Mouse (Mus musculus) gastrocnemius, adult 2 months (tissue): ENCODE data around the gene Pde4d. TPM values are rescaled to one million over a fixed set of nuclear protein-coding genes. Genes with fewer than 3 reads are reported as not detected.

Source experiments
- DNase-seq: peaks from one replicate; pipeline ENCODE4 v3.0.0; 2022
- H3K27ac ChIP-seq: fragments of 200-600 bp; 2 replicates; pipeline ENCODE4 v1.8.1; 2022; ENCODE audit warnings: mild to moderate bottlenecking
- H3K4me3 ChIP-seq: fragments of 200-600 bp; 2 replicates; pipeline ENCODE4 v1.8.1; 2022; ENCODE audit warnings: mild to moderate bottlenecking, moderate library complexity
- CTCF ChIP-seq: fragments of 200-600 bp; IDR thresholded peaks from 2 replicates; pipeline ENCODE4 v1.8.1; 2022; ENCODE audit warnings: antibody characterized with exemption, mild to moderate bottlenecking, moderate library complexity
- intact Hi-C: fragments of 180-260 bp; cut with DNase I; formaldehyde crosslinking; loops from one replicate; pipeline ENCODE4 v1.15.1; 2025
- total RNA-seq, 2 experiments: library from RNA; stranded (reverse); gene quantifications; 2 replicates each; pipeline ENCODE4 v1.2.3; 2021

The Pde4d gene
- total RNA-seq, 2 experiments from 2014 or later = 239 to 330 TPM

DNA sequence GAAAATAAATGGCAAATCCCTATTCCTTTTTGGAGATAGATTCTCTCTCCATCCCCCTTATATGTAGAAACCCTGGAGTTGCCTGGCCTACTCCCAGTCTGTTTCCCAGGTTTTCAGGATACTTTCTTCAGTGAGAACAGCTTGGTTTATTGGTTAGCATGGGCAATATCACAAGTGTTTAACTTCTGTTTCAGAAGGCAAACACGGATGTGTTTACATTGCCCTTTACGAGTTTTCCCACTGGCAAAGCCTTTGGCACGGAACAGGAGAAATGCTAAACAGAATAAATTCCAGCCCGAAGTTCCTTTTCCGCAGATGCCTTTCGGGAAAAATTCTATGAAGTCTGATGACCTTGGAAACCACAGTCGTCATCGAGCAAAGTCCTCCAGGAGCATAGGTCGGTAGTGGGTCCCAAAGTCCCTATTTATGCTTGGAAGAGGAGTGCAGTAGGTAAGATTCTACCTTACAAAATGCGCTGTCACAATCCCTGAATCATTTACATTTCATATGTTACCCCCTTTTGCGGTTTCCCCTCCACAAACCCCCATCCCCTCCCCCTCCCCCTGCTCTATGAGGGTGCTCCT, 1.3 kb upstream of the Pde4d start:
- no peak for TF ChIP-seq CTCF
- DNase-seq = no peak
- H3K27ac ChIP-seq = no peak overlapping the region
- H3K4me3 ChIP-seq = no peak overlapping the region
- intact Hi-C loops = no loop called here

DNA sequence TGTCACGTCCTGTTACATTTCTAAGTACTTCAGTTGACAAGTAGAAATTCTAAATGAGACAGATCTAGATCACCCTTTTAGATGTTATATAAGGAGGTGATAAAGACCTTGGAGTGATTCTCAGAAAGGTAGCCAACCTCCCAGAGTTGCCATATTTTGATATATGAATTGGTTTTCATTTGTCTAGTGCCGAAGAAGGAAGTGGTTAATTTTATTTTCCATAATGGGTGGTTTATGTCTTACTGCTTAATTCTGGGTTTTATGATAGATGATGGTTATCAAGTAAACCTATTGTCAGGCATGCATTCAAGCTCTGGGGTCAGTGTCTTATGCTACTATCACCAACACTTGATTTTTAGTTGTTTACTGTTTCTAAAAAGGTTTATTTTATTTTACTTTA, 1.4 kb downstream of the Pde4d start:
- no peak for DNase-seq
- H3K4me3 ChIP-seq = no peak overlapping the region
- intact Hi-C loops = no loop called here
- no peak overlapping the region for H3K27ac ChIP-seq
- TF ChIP-seq CTCF = no peak

- no peak overlapping the region for H3K27ac ChIP-seq
- no peak for DNase-seq
- TF ChIP-seq CTCF = no peak
- no peak overlapping the region for H3K4me3 ChIP-seq
- intact Hi-C loops = no loop called here
Observed at GRCm38 (mm10) chr13:108453064-108453919, 3.5 kb downstream of the Pde4d start.

GRCm38 (mm10) chr13:108462518-108462917, 12.8 kb downstream of the Pde4d start:
- no peak for TF ChIP-seq CTCF
- no peak overlapping the region for H3K4me3 ChIP-seq
- H3K27ac ChIP-seq = no peak overlapping the region
- no peak for DNase-seq
- intact Hi-C loops = no loop called here

- no peak for TF ChIP-seq CTCF
- no peak overlapping the region for H3K27ac ChIP-seq
- intact Hi-C loops = no loop called here
- H3K4me3 ChIP-seq = no peak overlapping the region
- DNase-seq = no peak
Observed at GRCm38 (mm10) chr13:108465755-108466154, 16.0 kb downstream of the Pde4d start.

- intact Hi-C loops = no loop called here
- no peak for TF ChIP-seq CTCF
- DNase-seq = no peak
Observed at GRCm38 (mm10) chr13:108467046-108467445, 17.3 kb downstream of the Pde4d start.

GRCm38 (mm10) chr13:108480451-108480850, 30.7 kb downstream of the Pde4d start:
- TF ChIP-seq CTCF = no peak
- Histone ChIP-seq H3K27ac (no peak overlapping the region), H3K4me3 (no peak overlapping the region)
- DNase-seq = no peak
- intact Hi-C loops = no loop called here

More at GRCm38 (mm10) chr13:108467046-108467445, 17.3 kb downstream of the Pde4d start:
- H3K27ac ChIP-seq = no peak overlapping the region
- H3K4me3 ChIP-seq = no peak overlapping the region

GRCm38 (mm10) chr13:108485036-108485435, 35.3 kb downstream of the Pde4d start:
- Histone ChIP-seq H3K4me3 (no peak overlapping the region), H3K27ac (no peak overlapping the region)
- intact Hi-C loops = no loop called here
- no peak for DNase-seq
- no peak for TF ChIP-seq CTCF

DNA sequence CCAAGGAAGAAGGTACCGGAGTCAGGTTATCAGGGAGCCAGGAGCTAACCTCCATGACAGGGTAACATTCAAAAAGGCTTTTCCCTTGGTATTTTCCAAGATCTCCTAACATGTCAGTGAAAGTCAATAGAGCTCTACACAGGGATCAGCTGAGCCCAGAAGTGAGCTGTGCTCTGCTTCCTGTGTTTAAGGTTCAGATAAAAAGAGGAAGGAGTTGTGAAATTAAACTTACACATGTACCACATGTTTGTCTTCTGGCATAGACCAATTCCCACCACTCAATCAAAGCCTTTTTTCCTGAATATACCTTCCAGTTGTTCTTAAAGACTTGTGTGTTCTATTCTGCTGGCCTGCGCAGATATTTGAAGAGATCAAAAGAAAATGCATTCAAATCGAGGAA, 37.3 kb downstream of the Pde4d start:
- intact Hi-C loops = no loop called here
- H3K4me3 ChIP-seq = no peak overlapping the region
- H3K27ac ChIP-seq = no peak overlapping the region
- TF ChIP-seq CTCF = no peak
- no peak for DNase-seq

DNA sequence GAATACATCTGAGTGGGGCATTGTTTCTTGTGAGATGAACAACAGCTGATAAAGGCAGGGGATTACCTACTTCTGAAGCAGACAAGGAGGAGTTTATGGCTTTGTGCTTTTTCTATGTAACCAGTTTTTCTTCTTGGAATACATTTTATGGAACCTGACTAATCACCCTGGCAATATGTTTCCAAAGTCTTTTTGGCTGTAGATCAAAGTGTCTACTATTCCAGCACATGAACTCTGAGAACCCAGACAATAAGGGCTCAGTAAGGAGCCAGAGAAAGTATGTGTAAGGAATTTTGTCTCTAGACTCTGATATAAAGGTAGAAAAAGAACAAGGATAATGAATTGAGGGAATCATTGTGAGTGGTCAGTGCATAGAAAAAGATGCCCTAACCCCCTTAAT, 40.1 kb downstream of the Pde4d start:
- Histone ChIP-seq H3K4me3 (no peak overlapping the region), H3K27ac (no peak overlapping the region)
- no peak for TF ChIP-seq CTCF
- intact Hi-C loops = no loop called here
- DNase-seq = no peak

- intact Hi-C loops = no loop called here
- DNase-seq = no peak
- no peak for TF ChIP-seq CTCF
- no peak overlapping the region for H3K4me3 ChIP-seq
- no peak overlapping the region for H3K27ac ChIP-seq
Observed at GRCm38 (mm10) chr13:108490872-108491271, 41.1 kb downstream of the Pde4d start.

DNA sequence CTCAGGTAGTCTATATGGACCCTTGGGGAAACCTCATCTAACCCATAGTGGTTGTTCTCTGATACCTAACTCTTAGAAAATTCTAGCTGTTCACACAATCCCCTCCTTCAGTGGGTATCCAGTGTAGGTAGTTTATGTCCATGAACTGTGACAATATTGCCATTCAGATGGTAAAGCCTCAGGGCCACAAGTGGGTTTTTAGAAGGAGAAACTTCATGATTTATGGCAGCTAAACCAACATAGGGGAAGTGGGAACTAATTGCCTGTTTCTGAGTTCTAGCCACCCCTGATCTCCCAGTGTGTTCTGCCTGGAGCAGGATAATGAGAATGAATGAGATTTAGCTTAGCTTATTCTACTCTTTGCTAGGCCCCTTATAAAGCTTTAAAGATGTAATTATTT, 43.1 kb downstream of the Pde4d start:
- no peak for TF ChIP-seq CTCF
- Histone ChIP-seq H3K4me3 (no peak overlapping the region), H3K27ac (no peak overlapping the region)
- DNase-seq = no peak
- intact Hi-C loops = no loop called here

DNA sequence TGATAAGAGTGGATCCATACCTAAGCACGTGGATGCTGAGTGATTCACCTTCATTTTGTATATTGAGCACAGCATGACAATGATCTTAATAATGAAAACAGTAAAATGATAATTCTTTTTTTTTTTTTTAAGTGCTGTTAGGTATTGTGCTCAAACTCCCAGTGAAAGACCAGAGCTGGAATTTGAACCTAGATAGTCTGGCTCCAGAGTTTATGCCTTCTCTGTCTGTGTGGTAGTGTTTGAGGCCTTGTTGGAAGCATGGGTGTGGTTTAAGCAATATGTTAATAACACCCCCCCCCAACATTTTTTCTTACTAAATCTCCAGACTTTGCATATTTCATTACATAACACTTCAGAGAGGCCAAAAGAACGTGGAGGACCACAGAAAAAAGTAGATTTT, 44.6 kb downstream of the Pde4d start:
- no peak overlapping the region for H3K4me3 ChIP-seq
- no peak for TF ChIP-seq CTCF
- intact Hi-C loops = no loop called here
- H3K27ac ChIP-seq = no peak overlapping the region
- no peak for DNase-seq

GRCm38 (mm10) chr13:108497768-108498167, 48.0 kb downstream of the Pde4d start:
- H3K4me3 ChIP-seq = peak overlapping the region; percentile 58
- TF ChIP-seq CTCF = no peak
- H3K27ac ChIP-seq = peak overlapping the region; percentile 24
- no peak for DNase-seq
- intact Hi-C loops = no loop called here
